Mouse (Mus musculus) left cerebral cortex, adult 18-20 months (tissue): ENCODE results near the gene Pde4d. TPM values are rescaled to one million over a fixed set of nuclear protein-coding genes. Genes with fewer than 3 reads are reported as not detected.

ENCODE experiments used
- DNase-seq, 2 experiments: peaks; one replicate each; pipeline ENCODE4 v3.0.0; 2021 to 2022; ENCODE audit warnings: low spot score in 2 of 2, mixed read lengths in 1 of 2
- total RNA-seq, 2 experiments: library from RNA; stranded (reverse); gene quantifications; 2 replicates each; pipeline ENCODE4 v1.2.3; 2021

The Pde4d gene
- total RNA-seq, 2 experiments from 2014 or later, result 107 to 109 TPM

DNA sequence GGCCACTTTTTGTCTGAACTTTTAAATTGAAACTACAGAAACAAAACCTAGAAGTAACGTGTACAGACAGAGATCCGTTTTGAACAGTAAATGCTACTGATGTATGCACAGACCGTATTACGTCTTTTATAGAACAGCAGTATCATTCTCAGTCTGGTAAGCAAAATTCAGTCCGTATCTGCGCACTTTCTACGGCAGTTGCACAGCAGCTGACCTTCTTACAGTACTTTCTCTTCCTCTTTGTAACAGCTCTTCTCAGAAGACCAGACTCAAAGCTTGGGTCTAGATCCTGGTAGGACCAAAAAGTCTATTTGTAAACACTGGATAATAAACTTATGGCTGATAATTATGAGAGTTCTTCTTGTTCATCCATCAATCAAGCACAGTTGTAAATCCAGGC is 996.4 kb downstream of the Pde4d start:
- no peak for DNase-seq

GRCm38 (mm10) chr13:109448121-109448520 is 998.4 kb downstream of the Pde4d start:
- no peak for DNase-seq

DNA sequence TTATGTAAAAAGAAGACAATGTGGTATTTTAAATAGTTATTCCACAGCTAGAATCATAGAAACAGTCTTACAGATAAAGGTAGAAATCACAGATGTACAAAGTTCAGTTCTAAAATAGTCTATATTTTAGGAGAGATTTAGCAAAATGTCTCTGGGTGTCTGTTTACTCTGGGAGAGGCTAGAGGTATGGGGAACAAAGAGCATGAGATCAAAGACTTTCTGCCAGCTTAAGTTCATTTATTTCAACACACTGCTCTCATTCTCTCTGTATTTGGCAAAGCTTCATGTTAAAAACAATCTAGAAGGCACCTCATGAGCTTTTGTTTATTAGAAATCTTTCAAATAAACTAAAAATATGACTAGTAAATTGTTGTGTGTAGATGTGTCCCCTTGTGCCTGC is 1024.6 kb downstream of the Pde4d start:
- no peak for DNase-seq

DNA sequence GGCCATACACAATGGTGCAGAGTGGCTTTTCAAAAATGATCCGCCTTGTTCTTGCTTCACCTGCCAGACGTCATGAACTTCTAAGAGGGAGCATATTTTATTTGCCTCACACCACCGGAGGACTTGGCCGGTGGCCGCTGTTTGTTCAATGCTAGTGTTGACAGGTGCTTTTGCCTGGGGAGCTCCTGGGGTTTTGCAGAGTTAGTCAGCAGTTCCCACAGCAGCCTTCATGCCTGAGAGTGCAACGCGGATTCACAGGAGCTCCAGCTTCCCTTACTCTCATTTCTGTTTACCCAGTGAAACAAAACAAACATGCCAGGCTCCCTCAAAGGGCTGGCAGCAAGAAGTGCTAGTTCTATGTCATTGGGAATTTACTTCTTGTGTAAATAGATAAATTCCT is 1031.7 kb downstream of the Pde4d start:
- DNase-seq, result no peak

GRCm38 (mm10) chr13:109486166-109486565 is 1036.4 kb downstream of the Pde4d start:
- no peak for DNase-seq

DNA sequence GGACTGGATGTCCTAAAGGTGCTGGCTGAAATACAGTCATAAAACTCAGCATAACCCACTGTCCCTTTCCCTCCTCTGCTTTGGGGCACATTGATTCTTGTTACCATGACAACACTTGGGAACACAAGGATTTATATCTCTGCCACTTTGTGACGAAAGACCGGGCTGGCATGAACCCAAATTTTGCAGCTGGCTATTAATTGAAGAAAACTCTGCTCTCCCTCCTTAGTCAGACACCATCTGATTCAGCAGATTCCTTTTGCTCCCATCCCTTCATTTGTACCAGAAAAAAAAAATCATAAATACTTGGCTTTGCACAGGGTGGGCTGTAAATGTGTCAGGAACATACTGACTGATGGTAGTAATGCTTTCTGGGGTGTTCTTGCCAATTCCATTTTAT is 1037.6 kb downstream of the Pde4d start:
- DNase-seq, result peak in 1 of 2 experiments; percentile 19

GRCm38 (mm10) chr13:109490853-109491252 is 1041.1 kb downstream of the Pde4d start:
- DNase-seq, result no peak

GRCm38 (mm10) chr13:109491829-109492228 is 1042.1 kb downstream of the Pde4d start:
- no peak for DNase-seq

DNA sequence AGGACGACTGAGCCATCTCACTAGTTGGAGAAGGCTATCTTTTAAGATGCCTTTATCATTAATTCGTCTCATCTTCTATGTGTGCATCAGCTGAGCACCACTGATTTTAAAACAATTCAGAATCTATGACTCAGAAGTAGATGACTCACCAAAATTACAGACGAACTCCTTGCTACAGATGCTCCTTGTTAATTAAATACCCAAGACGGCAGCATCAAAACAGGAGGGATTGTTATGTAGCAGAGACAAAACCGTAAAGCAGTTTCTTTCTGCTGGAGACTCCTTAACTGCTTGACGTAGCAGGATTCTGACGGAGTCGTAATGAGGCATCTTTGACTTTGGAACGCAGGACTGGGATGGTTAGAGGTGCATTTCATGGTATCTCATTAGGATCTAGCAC is 1050.6 kb downstream of the Pde4d start:
- no peak for DNase-seq

DNA sequence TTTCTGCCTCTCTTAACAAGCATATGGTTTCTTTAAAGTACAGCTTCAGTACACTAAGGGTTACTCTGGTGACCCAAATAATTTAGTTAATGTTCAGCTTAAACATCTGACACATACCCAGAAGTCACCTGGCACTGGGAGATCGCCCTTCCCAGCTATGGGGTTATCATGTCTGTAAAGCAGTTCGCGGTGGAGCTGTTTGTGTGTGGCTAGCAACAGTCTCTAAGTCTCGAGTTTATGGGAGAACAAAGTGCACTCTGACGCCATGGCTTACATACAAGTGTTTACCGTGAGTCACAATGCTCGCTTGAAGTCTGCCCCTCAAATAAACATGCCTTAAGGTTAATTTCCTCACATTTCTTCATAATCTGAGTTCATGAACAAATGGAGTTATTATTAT is 1053.0 kb downstream of the Pde4d start:
- DNase-seq, result no peak

DNA sequence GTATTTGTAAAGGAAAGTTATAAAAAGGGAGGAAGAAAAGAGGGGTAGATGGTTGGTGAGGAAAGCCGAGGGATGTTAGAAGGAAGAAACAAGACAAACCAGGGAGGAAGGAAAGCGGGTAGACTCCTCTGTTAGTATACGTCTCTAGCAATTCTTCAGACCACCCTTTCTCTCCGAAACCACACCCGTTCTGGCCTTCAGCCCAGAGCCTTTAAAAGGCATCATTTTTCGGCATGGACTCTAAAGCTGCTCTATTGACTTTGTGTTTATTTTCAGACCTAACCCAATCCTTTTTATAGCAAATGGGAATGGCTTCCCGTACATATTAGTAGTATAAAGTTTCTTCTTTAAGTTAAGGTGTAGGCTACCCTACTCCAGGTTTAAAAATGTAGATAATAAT is 1057.0 kb downstream of the Pde4d start:
- no peak for DNase-seq

DNA sequence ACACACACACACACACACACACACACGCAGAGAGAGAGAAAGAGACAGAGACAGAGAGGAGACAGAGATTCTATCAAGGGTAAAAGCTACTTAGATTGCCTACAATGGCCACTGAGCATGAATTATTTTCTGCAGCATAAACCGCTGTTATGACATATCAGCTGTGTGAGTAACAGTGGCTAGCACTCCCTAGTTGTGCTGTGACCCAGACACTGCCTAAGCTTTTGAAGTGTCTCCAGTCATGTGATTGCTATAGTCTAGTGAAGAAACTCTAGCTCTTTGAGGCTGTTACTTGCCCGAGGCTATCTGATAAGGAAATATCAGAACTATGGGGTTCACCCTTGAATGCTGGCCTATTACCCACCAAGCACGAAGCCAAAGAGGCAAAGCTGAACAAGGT is 1058.7 kb downstream of the Pde4d start:
- no peak for DNase-seq

- no peak for DNase-seq
These were observed 1068.4 kb downstream of the Pde4d start for GRCm38 (mm10) chr13:109518194-109518593.

DNA sequence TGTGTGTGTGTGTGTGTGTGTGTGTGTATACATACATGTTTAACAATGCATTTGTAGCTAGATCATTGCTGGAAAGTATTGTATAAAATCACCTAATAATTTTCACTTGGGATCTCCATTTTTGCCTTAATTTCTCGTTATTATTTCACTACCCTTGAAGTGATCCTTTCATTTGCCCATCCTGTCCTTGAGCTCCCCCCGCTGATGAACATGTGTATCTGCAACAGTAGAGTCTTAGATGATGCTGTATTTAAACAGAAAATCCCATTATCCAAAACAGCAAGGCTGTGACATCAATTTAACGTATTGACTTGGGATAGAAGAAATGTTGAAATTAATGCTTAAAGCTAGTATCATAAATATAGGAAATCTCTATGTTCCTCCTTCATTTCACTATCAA is 1069.7 kb downstream of the Pde4d start:
- no peak for DNase-seq

GRCm38 (mm10) chr13:109519966-109520646 is 1070.4 kb downstream of the Pde4d start:
- no peak for DNase-seq

DNA sequence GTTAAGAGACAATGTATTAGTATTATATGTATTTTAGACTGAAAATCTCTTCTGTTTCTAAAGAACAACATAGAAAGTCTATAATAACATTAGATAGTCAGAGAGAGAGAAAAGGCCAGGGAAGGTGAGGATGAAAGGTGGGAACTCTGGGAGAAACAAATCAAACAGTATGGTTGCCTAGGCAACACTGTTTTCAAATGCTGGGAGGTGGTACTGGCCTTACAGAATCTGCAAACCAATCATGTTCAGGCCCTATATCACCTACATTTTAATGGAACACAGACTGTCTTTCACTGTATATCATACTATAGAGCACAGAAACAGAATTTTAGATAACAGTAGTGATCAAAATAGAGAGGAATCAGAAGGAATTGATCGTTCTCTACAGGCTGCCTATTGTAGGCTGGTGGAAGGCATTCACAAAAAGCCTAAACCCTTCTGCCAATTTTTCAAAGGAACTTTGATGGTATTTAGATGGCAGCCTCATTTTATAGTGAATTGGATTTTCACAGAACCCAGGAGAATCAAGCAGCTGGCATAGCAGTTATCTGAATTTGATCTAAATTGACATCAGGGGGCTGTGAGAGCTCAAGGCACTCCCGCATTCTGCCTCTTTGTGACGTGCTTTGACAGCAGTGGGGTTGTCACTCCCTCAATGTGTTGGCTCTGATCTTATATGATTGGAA is 1084.2 kb downstream of the Pde4d start:
- no peak for DNase-seq

- DNase-seq, result no peak
These were observed 1085.0 kb downstream of the Pde4d start for GRCm38 (mm10) chr13:109534709-109535284.

DNA sequence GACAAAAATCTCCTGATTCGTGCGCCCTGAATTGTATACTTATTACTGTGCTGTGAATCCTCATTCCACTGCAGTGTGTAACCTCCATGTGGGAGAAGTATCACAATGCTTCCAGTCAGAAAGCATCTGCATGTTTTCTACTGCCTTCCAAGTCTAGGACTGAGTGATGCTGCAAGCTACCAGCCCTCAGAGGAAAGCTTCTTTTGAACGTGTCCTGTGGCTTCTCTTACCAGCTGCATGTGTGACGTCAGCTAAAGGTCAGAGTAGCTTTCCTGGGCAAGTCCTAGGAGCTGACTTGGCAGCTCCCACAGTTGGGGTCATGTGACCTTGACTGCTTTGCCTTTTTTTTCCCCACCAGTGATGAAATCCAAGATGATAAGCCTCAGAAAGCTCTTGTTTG is 1086.9 kb downstream of the Pde4d start:
- DNase-seq, result no peak

DNA sequence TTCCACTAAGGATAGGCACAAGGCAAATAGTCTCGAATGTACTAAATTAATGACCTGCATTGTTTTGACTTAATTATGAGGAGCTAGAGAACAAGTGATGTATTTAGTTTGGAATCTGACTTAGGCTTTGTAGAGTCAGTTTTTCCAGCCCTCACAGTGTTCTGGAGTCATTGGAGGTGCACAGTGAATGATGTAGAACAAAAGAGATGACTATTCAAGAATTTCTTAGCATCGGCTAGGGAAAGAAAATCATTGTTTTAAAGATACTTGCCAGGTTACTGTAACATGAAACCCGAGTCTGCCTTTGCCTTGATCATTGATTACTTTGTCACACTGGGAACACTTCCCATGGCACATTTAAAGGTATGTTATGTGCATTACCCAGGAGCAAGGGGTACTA is 1089.6 kb downstream of the Pde4d start:
- DNase-seq, result no peak

- no peak for DNase-seq
These were observed 1094.9 kb downstream of the Pde4d start for GRCm38 (mm10) chr13:109544646-109545045.

GRCm38 (mm10) chr13:109546337-109546736 is 1096.6 kb downstream of the Pde4d start:
- DNase-seq, result no peak

DNA sequence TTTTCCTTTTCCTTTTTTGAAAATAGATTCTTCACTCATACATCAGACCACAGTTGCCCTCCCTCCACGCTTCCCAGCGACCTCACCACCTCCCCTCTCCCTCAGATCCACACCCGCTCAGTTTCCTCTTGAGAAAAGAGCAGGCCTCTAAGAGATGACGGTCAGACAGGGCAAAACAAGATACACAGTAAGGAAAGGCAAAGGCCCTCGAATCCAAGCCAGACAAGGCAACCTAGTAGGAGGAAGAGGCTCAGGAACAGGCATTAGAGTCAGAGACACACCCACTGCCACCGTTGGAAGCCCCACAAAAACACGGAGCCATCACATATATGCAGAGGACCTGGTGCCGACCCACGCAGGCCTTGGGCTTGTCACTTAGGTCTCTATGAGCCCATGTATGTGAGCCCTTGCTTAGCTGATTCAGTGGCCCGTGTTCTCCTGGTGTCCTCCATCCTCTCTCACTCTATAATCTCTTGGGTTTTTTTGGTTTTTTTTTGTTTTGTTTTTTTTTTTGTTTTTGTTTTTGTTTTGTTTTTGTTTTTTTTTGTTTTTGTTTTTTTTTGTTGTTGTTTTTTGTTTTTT is 1097.3 kb downstream of the Pde4d start:
- no peak for DNase-seq
